Mouse (Mus musculus) layer of hippocampus, postnatal 36 days (tissue): ENCODE measurements around the gene Zfp128. TPM values are rescaled to one million over a fixed set of nuclear protein-coding genes. Genes with fewer than 3 reads are reported as not detected.
"Not testable (repeated sequence)": the region's sequence is repeated elsewhere in the genome, so short reads cannot be mapped to it uniquely, and the experiment has no call there.

Experiments used
- DNase-seq, 2 experiments: peaks; one replicate each; pipeline ENCODE4 v3.0.0; 2022
- total RNA-seq, 2 experiments: library from RNA; stranded (reverse); gene quantifications; 2 replicates each; pipeline ENCODE4 v1.2.3; 2021

Zfp128 gene
- total RNA-seq, result 1 to 10 TPM; 7.7 to 9.0 TPM

DNA sequence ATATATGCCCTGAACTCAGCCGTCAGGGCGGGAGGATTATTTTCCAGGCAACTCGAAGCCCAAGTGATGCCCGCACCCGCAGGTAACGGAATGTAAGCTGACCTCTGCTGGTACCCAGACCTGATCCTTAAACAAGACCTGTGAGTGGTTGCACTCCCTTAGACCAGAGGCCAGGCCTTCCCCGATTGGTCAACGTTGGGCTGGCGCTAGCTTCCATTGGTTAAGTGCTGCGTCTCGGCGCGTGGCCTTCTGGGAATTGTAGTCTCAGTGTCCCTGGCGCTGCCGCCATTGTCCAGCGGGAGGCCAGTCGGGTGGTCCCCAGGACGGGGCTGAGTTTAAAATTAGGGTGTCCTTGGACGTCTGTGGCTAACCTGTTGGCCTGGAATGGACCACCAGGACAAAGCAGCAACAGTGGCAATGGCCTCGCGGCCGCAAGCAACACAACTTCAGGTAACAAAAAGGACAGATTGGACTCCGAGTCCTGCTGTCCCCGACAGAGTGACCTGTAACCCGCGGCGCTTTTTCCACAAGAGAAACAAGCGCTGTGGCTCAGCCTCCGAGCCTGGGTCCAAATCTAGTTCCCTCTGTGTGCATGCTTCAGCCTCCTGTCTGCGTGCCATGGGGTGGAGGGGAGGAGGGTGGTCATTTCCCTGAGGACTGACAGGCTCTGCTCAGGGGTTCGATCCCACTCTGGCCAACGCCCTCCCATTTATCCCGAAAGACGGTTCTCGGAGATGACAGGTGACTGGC, at the start of gene Zfp128:
Gene Zfp128 (plus strand): TSS at position 267 of the 750 bp plus-strand sequence.
- DNase-seq, result peak; percentile 93 to 96

DNA sequence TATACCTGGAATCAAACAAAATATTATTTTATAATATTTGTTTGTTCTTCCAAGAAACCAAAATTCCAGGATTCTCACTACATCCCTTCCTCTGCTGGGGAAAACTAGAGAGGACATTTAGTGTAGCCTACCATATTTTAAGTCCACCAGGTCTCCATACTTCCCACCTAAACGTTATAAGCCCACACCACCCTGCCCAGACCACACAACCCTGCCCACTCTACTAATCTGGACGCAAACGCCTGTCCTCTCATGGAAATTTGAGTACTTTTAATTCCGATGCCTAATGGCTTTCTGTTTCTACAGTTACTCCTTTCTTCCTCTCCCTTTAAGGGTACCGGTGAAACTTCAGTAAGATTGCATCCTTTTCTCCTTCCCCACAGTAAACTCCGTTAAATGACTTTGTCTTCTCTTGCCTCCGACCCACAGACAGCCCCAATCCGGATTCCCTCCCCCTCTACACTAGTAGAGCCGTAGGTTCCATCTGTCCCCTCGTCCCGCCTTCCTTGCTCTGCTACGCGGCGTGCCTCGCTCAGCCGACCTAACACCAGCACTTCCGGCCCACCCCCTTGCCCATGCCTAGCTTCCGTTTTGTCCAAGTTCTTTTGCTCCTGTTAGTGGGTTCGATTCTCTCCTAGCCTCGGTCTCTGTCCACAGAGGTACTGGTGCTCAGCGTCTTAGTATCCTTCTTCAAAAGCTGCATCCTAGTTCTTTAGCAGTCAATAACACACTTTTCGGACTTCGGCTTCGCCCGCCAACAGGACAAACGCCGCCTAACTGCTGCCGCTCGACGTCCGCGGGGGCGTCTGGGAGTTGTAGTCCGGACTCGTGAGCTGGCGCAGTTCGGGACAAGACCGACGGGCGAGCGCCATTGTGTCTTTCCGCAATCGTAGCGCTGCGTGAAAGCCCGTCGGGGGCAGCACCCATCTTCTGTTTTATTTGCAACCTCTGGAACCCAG, 46.5 kb upstream of the Zfp128 start, which contains the start of gene Zfp110:
Gene Zfp110 (plus strand): TSS at position 600 of the 959 bp plus-strand sequence.
- peak; percentile 82 to 83 for DNase-seq

DNA sequence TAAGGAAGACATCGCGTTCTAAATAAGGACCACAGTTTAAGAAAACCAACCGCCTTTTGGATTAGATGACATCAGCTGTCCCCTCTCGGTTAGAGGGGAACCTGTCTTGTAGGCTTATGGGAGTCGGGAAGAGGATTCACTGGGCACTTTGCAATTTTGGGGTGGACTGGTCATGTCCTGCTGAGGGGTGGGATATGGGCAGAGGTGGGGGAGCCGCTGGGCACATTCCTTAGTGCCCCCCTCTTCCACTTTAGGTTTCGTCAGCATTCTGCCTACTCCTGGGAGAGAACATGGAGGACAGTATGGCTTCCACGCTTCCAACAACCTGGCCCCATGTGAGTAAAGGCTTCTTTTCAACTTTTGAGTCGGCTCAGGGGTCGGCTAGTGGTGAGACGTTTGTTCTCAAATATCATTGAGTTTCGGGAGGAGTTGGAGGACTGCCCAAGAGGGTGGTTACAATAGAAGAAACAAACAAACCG, 45.7 kb upstream of the Zfp128 start:
- DNase-seq, result no peak

DNA sequence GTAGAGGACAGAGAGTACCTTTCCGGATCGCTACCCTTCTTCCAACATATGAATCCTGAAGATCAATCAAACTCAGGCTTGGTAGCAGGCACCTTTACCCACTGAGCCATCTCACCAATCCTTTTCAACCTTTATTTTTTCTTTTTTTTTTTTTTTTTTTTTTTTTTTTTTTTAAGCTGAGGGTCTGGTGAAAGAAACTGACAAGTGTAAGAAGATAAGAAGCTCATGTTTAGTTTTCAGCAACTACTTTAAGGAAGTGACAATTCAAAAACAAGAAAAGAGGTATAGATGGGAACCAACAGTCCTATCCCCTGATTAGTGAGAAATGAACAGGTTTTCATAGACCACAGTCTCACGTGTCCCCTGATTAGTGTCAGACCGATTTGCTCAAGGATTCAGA, 45.2 kb upstream of the Zfp128 start:
- no peak for DNase-seq

- no peak for DNase-seq
These were observed 6.7 kb upstream of the Zfp128 start for GRCm38 (mm10) chr7:12874301-12874700.

- no peak for DNase-seq
These were observed 941 bp upstream of the Zfp128 start for GRCm38 (mm10) chr7:12880036-12880435.

DNA sequence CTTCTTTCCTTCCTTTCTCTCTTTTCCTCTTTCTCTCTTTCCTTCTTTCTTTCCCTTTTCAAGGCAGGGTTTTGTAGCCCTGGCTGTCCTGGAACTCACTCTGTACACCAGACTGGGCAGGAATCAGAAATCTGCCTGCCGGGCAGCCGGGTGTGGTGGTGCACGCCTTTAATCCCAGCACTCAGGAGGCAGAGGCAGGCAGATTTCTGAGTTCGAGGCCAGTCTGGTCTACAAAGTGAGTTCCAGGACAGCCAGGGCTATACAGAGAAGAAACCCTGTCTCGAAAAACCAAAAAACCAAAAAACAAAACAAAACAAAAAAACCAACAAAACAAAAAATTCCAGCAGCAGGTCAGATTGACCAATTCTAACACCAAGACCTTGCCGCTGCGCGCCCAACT, 480 bp upstream of the Zfp128 start:
- DNase-seq, result not testable (repeated sequence)

DNA sequence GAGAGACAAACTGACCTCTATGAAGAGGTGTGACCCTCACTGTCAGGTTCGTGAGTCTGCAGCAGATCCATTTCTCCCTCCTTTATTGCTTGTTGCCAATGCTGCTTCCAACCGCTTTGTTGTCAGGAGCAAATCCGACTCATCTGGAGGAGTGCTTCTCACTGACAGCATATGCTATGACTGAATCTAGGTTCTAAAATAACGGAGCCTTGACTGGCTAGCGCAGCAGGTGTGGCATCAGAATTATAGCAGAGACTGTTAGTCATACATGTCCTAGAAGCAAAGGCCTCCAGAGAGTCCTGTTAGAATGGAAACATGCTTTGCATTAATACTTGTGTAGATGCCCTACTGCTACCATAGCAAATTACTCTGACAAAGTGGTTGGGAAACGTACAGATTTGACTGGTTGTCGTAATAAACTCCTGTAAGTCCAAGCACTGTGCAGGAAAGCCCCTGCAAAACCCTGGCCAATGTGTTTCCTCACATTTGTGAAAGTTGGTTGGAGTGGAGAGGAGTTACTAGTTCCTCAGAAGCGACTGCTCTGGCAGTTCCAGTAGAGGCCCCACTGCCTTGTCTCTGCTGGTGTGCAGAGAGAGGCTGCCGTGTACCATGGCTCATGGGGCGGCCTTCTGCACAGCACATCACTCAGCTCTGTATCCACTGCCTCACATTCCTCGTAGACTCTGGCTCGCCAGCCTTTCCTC, 5.7 kb downstream of the Zfp128 start:
- no peak for DNase-seq

GRCm38 (mm10) chr7:12887585-12887984, 6.6 kb downstream of the Zfp128 start:
- no peak for DNase-seq

DNA sequence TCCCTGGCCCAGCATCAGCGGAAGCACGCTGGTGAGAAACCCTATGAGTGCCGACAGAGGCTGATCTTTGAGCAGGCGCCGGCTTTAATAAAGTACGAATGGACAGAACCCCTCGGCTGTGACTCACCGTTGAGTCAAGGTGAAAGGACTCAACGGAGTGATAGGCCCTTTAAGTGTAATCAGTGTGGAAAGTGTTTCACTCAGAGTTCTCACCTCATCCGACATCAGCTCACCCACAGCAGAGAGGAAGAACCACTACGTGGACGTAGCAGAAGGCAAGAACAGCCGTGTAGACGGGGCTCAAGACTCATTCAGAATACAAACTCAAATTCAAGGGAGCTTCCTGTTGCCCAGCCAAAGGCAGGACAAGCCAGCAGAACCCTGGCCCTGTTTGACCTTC, 10.0 kb downstream of the Zfp128 start:
- DNase-seq, result no peak

DNA sequence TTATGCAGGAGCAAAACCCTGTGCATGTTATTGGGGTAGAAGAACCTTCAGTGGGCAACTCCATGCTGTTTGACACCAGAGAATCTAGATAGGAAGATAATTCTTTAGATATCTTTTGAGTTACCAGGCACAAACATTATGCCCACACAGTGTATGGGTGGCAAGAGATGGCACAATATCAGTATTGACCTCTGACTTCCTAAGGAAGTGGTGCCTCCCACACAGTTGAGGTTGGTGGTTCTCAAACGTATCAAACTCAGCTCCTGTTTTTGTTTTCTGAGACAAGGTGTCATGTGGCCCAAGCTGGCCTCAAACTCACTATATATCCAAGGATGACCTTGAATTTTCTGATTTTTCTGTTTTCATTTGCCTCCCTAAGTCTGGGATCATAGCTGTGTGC, 10.4 kb downstream of the Zfp128 start:
- DNase-seq, result no peak

DNA sequence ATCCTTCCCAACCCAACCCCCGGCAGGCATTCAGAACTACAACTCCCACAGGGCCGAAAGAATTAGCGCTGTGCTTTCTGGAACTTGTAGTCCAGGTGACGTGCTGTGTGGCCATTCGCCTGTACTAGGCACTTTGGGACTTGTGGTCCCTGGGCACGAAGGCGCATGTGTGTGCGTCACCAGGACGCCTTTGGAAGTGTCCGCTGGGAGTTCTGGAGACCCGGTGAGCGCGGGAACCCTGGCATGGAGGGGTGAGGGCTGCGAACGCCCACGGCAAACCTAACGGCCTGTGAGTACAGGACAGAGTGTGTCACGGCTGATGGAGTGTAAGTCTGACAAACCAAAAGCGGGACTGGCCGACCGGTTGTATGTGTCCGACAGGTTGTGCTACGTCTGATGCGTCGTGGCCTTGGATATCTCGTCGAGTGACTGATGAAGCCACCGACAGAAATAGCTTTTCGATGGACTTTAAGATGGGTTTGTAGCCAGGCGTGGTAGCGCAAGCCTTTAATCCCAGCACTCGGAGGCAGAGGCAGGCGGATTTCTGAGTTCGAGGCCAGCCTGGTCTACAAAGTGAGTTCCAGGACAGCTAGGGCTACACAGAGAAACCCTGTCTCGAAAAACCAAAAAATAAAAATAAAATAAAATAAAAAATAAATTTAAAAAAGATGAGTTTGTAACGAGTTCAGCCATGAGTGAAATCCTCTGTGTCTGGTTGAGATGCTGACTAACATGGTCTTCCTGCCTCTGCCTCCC, 16.9 kb downstream of the Zfp128 start, which contains the start of gene Zscan22:
Gene Zscan22 (plus strand): TSS at position 161 of the 756 bp plus-strand sequence.
- peak; percentile 94 to 96 for DNase-seq

- no peak for DNase-seq
These were observed 20.5 kb downstream of the Zfp128 start for GRCm38 (mm10) chr7:12901517-12901916.

DNA sequence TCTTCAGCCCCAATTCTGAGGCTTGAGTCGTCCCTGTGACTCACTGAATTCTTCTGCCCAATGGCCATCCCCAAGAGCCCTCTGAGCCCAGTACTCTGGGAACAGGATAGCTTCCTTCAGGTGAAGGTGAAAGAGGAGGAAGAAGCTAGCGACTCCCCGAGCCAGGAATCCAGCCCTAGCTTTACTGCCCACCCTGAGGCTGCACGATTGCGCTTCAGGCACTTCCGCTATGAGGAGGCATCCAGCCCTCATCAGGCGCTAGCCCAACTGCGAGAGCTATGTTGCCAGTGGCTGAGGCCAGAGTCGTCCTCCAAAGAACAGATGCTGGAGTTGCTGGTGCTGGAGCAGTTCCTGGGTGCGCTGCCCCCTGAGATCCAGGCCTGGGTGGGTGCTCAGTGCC, 22.6 kb downstream of the Zfp128 start:
- DNase-seq, result no peak

DNA sequence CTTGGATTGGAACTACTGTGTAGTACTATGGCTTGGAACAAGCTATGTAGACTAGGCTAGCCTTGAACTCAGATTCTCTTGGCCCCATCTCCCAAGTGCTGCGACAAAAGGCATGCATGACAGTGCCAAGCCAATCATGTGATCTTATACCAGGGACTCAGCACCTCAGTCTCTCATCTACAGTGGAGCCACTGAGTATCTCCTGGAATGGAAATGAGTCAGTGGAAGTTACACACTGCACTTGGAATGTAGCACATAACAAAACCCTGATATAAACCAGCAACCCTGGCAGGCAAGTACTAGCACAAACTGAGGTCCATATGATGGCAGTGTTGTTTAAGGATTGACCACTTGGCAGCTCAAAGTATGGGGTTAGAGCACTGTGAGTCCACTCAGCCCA, 24.2 kb downstream of the Zfp128 start:
- DNase-seq, result no peak

GRCm38 (mm10) chr7:12909498-12909962, 28.6 kb downstream of the Zfp128 start:
- peak; percentile 64 to 74 for DNase-seq

- peak; percentile 70 to 71 for DNase-seq
These were observed 29.2 kb downstream of the Zfp128 start for GRCm38 (mm10) chr7:12910181-12910668.

GRCm38 (mm10) chr7:12913556-12913955, 32.6 kb downstream of the Zfp128 start:
- no peak for DNase-seq

DNA sequence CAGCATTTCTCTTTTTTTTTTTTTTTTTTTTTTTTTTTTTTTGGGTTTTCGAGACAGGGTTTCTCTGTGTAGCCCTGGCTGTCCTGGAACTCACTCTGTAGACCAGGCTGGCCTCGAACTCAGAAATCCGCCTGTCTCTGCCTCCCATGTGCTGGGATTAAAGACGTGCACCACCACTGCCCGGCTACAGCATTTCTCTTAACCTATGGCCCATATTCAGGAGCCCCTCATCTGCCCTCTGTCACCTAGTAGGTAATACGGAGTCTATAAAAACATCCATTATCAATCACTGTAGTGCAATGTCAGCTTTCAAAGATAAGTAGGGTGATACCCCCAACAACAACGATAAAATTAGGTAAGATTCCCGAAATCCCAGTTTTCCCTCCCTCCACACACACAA, 39.5 kb downstream of the Zfp128 start:
- not testable (repeated sequence) for DNase-seq

GRCm38 (mm10) chr7:12921318-12921704, 40.3 kb downstream of the Zfp128 start:
- DNase-seq, result no peak
